9 mouse cellular contexts compared by ENCODE assay signal in the genomic region with DNA sequence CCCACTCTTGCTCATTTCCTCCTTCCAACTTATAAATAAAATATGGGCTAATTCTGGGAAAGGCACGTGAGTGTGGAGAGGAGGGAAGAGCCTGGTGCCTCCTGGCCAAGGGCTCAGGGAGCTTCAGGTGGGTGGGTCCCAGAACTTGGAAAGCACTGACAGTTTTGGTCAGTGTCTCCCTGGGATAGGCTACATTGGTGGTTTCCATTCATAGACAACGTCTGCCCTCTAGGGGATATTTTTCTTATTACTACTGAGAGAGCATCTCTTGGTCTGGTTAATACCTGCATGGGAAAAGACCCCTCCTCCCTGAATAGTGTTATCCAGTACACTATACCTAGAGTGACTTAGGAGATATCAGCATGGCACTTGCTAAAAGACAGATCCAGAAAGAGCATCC. TPM values are rescaled to one million over a fixed set of nuclear protein-coding genes. Genes with fewer than 3 reads are reported as not detected.
A peak's percentile ranks its signal among the peaks of the same experiment; 100 is the strongest.
DNase-seq lines count a peak whose midpoint lies in the region; ATAC-seq and TF ChIP-seq lines count a peak whose summit lies in the region.
"Had no signal": no experiment of that assay in that cellular context is flagged by ENCODE, and none has a peak within 500 bp of the region (broad histone marks: within the 10 kb centered on the region; RNA-seq: fewer than 3 reads in every experiment).

No protein-coding gene starts in this region.

- H3K4me3 ChIP-seq in heart, embryonic 11.5 days (ENCODE audit: low read depth, low read length) = no peak overlapping the region
- H3K4me3 ChIP-seq in midbrain, embryonic 12.5 days = no peak overlapping the region
- H3K4me3 ChIP-seq in midbrain, embryonic 13.5 days (replicated peaks) = no peak overlapping the region
- no peak overlapping the region for H3K4me3 ChIP-seq in stomach, postnatal 0 days (ENCODE audit: low read depth, low read length)

- no peak overlapping the region for H3K4me2 ChIP-seq in heart, embryonic 11.5 days
- no peak overlapping the region for H3K4me2 ChIP-seq in midbrain, embryonic 12.5 days (replicated peaks)
- no peak overlapping the region for H3K4me2 ChIP-seq in midbrain, embryonic 13.5 days (replicated peaks)
- no peak overlapping the region for H3K4me2 ChIP-seq in stomach, postnatal 0 days (replicated peaks; ENCODE audit: low read depth)

- H3K27me3 ChIP-seq in heart, embryonic 11.5 days (ENCODE audit: control insufficient read depth, insufficient read depth, low read length) = no peaks in the 10 kb centered on the region
- H3K27me3 ChIP-seq in midbrain, embryonic 12.5 days = no peaks in the 10 kb centered on the region
- H3K27me3 ChIP-seq in midbrain, embryonic 13.5 days = no peaks in the 10 kb centered on the region
- H3K27me3 ChIP-seq in stomach, postnatal 0 days (ENCODE audit: control insufficient read depth, insufficient read depth, low read length) = no peaks in the 10 kb centered on the region

- peak; percentile 9 to 45 for DNase-seq in heart, adult 18-20 months
- DNase-seq in stomach, postnatal 0 days (ENCODE audit: low spot score) = no peak
- no peak for DNase-seq in testis, postnatal 10 days (ENCODE audit: low spot score)
- no peak for DNase-seq in lung, postnatal 14 days

- no peak overlapping the region for H3K9ac ChIP-seq in heart, embryonic 11.5 days (ENCODE audit: low read depth, low read length)
- no peak overlapping the region for H3K9ac ChIP-seq in midbrain, embryonic 12.5 days (replicated peaks)
- H3K9ac ChIP-seq in midbrain, embryonic 13.5 days (replicated peaks) = no peak overlapping the region
- H3K9ac ChIP-seq in stomach, postnatal 0 days (ENCODE audit: low read length) = no peak overlapping the region

- H3K9me3 ChIP-seq in heart, embryonic 11.5 days (replicated peaks; ENCODE audit: control insufficient read depth, low read length) = no peaks in the 10 kb centered on the region
- no peaks in the 10 kb centered on the region for H3K9me3 ChIP-seq in midbrain, embryonic 12.5 days
- H3K9me3 ChIP-seq in midbrain, embryonic 13.5 days = no peaks in the 10 kb centered on the region
- no peaks in the 10 kb centered on the region for H3K9me3 ChIP-seq in stomach, postnatal 0 days (ENCODE audit: control insufficient read depth, low read length)

- no peak for ATAC-seq in heart, embryonic 11.5 days (replicated peaks; ENCODE audit: insufficient number of reproducible peaks, low FRiP score, low TSS enrichment)
- 0 out of 2 replicates have a peak, but pooled peaks have one; percentile 27 for ATAC-seq in midbrain, embryonic 12.5 days (ENCODE audit: low FRiP score, low read depth)
- ATAC-seq in midbrain, embryonic 13.5 days = no peak
- ATAC-seq in granulocyte monocyte progenitor cell, adult 5-6 weeks (replicated peaks; ENCODE audit: poor library complexity, severe bottlenecking) = peak; percentile 85
- ATAC-seq in stomach, postnatal 0 days (ENCODE audit: low FRiP score, low TSS enrichment) = 0 out of 2 replicates have a peak, but pooled peaks have one; percentile 21

- 4% methylated on average over 2 of the region's 2 CpGs for WGBS in heart, embryonic 11.5 days (ENCODE audit: insufficient replicate concordance)
- 14% methylated on average over 2 of the region's 2 CpGs for WGBS in midbrain, embryonic 12.5 days
- WGBS in midbrain, embryonic 13.5 days = 5% methylated on average over 2 of the region's 2 CpGs
- 7% methylated on average over 2 of the region's 2 CpGs for WGBS in stomach, postnatal 0 days

- peak; percentile 65 for TF ChIP-seq CTCF in stomach, postnatal 0 days (IDR thresholded peaks at IDR 0.05; ENCODE audit: low read depth)

- no peaks in the 10 kb centered on the region for H3K36me3 ChIP-seq in heart, embryonic 11.5 days (ENCODE audit: control insufficient read depth, insufficient read depth, low read length)
- no peaks in the 10 kb centered on the region for H3K36me3 ChIP-seq in midbrain, embryonic 12.5 days
- H3K36me3 ChIP-seq in midbrain, embryonic 13.5 days = no peaks in the 10 kb centered on the region
- no peaks in the 10 kb centered on the region for H3K36me3 ChIP-seq in stomach, postnatal 0 days (ENCODE audit: control insufficient read depth, insufficient read depth, low read length)

- H3K4me1 ChIP-seq in heart, embryonic 11.5 days (ENCODE audit: control insufficient read depth, insufficient read depth, low read length) = no peaks in the 10 kb centered on the region
- H3K4me1 ChIP-seq in midbrain, embryonic 12.5 days = no peaks in the 10 kb centered on the region
- H3K4me1 ChIP-seq in midbrain, embryonic 13.5 days (replicated peaks) = no peaks in the 10 kb centered on the region
- H3K4me1 ChIP-seq in stomach, postnatal 0 days (replicated peaks; ENCODE audit: control insufficient read depth, insufficient read depth) = no peaks in the 10 kb centered on the region

- no peak overlapping the region for H3K27ac ChIP-seq in heart, embryonic 11.5 days (ENCODE audit: low read depth, low read length)
- no peak overlapping the region for H3K27ac ChIP-seq in midbrain, embryonic 12.5 days (replicated peaks)
- H3K27ac ChIP-seq in midbrain, embryonic 13.5 days = no peak overlapping the region
- no peak overlapping the region for H3K27ac ChIP-seq in stomach, postnatal 0 days (replicated peaks)

- no peak for TF ChIP-seq EP300 in stomach, postnatal 0 days (optimal IDR thresholded peaks at IDR 0.05)

RNA-seq across cellular contexts. Expression of a gene that starts 22.8 kb away (rescaled TPM):
- not detected for total RNA-seq in heart, adult 18-20 months (2021)
- polyA plus RNA-seq in heart, embryonic 11.5 days (2014; fragmentation: Nextera tagmentation; extraction: Ambion mirVana) = 0.24 TPM in 1 of 2 replicates, not detected in the other
- not detected in 2 replicates for polyA plus RNA-seq in midbrain, embryonic 12.5 days (2016; fragmentation: Nextera tagmentation; extraction: Ambion mirVana)
- polyA plus RNA-seq in midbrain, embryonic 13.5 days (2015; fragmentation: Nextera tagmentation; extraction: Ambion mirVana) = 0.10 and 0.24 TPM in 2 replicates
- total RNA-seq in granulocyte monocyte progenitor cell, adult 5-6 weeks (2014; fragmentation: Nextera tagmentation) = not detected in 2 replicates
- not detected in 2 replicates for total RNA-seq in granulocyte monocyte progenitor cell, adult 5-6 weeks (2017)
- polyA plus RNA-seq in stomach, postnatal 0 days (2015; fragmentation: Nextera tagmentation; extraction: Ambion mirVana) = 116 and 128 TPM in 2 replicates

RNA-seq across cellular contexts. Expression of a gene that starts 50.4 kb away (rescaled TPM):
- total RNA-seq in heart, adult 18-20 months (2021) = not detected
- polyA plus RNA-seq in heart, embryonic 11.5 days (2014; fragmentation: Nextera tagmentation; extraction: Ambion mirVana) = 0.18 and 0.24 TPM in 2 replicates
- not detected in 2 replicates for polyA plus RNA-seq in midbrain, embryonic 12.5 days (2016; fragmentation: Nextera tagmentation; extraction: Ambion mirVana)
- not detected in 2 replicates for polyA plus RNA-seq in midbrain, embryonic 13.5 days (2015; fragmentation: Nextera tagmentation; extraction: Ambion mirVana)
- not detected in 2 replicates for total RNA-seq in granulocyte monocyte progenitor cell, adult 5-6 weeks (2014; fragmentation: Nextera tagmentation)
- total RNA-seq in granulocyte monocyte progenitor cell, adult 5-6 weeks (2017) = 0.21 TPM in 1 of 2 replicates, not detected in the other
- polyA plus RNA-seq in stomach, postnatal 0 days (2015; fragmentation: Nextera tagmentation; extraction: Ambion mirVana) = 460 and 511 TPM in 2 replicates
- polyA plus RNA-seq: large intestine, adult 2 months had no signal

Comparison
In these comparisons a context has a peak if more than half of its experiments do, and no peak if none do; other contexts are left out.
1. ATAC-seq: peak in midbrain, embryonic 12.5 days (single experiment), granulocyte monocyte progenitor cell, adult 5-6 weeks (single experiment) and stomach, postnatal 0 days (single experiment); none in heart, embryonic 11.5 days (single experiment) and midbrain, embryonic 13.5 days (single experiment).
2. DNase-seq: peak in heart, adult 18-20 months (2 of 2); none in stomach, postnatal 0 days (single experiment), testis, postnatal 10 days (single experiment) and lung, postnatal 14 days (single experiment).
3. RNA of a gene that starts 22.8 kb away (polyA plus RNA-seq): 116 to 128 TPM in stomach, postnatal 0 days; 0.24 TPM in heart, embryonic 11.5 days, 0.10 to 0.24 TPM in midbrain, embryonic 13.5 days and not detected in midbrain, embryonic 12.5 days; every median in the first group is over 10 times any median in the second.
4. RNA of a gene that starts 50.4 kb away (polyA plus RNA-seq): 460 to 511 TPM in stomach, postnatal 0 days; 0.18 to 0.24 TPM in heart, embryonic 11.5 days, not detected in midbrain, embryonic 12.5 days and not detected in midbrain, embryonic 13.5 days; every median in the first group is over 100 times any median in the second.